Mouse (Mus musculus) stomach, embryonic 16.5 days (tissue): ENCODE measurements around the gene Rnf169. TPM values are rescaled to one million over a fixed set of nuclear protein-coding genes. Genes with fewer than 3 reads are reported as not detected.

ENCODE experiments used
- ATAC-seq: fragments of 200-750 bp; cut with Nextera tagmentation; 2 replicates; pipeline ENCODE4 v1.8.0; 2017; ENCODE audit warnings: moderate number of reproducible peaks, moderate TSS enrichment; ENCODE audit not compliant: insufficient read depth, low FRiP score
- H3K27ac ChIP-seq: fragments of 300-500 bp; sonication (generic); 2 replicates; pipeline ENCODE4 v1.5.1; 2014; ENCODE audit warnings: low read length
- H3K27me3 ChIP-seq: fragments of 300-500 bp; sonication (generic); 2 replicates; pipeline ENCODE4 v1.6.1; 2014; ENCODE audit warnings: low read length, control low read depth, mixed read lengths; ENCODE audit not compliant: control insufficient read depth, insufficient read depth
- H3K36me3 ChIP-seq: fragments of 300-500 bp; sonication (generic); 2 replicates; pipeline ENCODE4 v1.6.1; 2014; ENCODE audit warnings: low read length; ENCODE audit not compliant: control insufficient read depth, insufficient read depth
- H3K4me1 ChIP-seq: fragments of 300-500 bp; sonication (generic); 2 replicates; pipeline ENCODE4 v1.6.1; 2014; ENCODE audit warnings: low read length, control low read depth, mixed read lengths; ENCODE audit not compliant: control insufficient read depth, insufficient read depth
- H3K4me2 ChIP-seq: fragments of 300-500 bp; sonication (generic); 2 replicates; pipeline ENCODE4 v1.6.1; 2014; ENCODE audit warnings: low read depth, low read length, mixed read lengths
- H3K4me3 ChIP-seq: fragments of 300-500 bp; sonication (generic); replicated peaks from 2 replicates; pipeline ENCODE4 v1.5.1; 2014; ENCODE audit warnings: mild to moderate bottlenecking, low read length
- H3K9ac ChIP-seq: fragments of 300-500 bp; sonication (generic); 2 replicates; pipeline ENCODE4 v1.6.1; 2014; ENCODE audit warnings: low read length
- H3K9me3 ChIP-seq: fragments of 300-500 bp; sonication (generic); replicated peaks from 2 replicates; pipeline ENCODE4 v1.6.1; 2016; ENCODE audit warnings: low read length, control low read depth; ENCODE audit not compliant: control insufficient read depth
- WGBS: fragments of 180-500 bp; shearing (Covaris S2); extraction: QIAGEN DNeasy Blood & Tissue Kit; methylation state at CpG from one replicate; pipeline ENCODE4 v1.1.7; 2014; 5-methylcytosine and 5-hydroxymethylcytosine counted together
- polyA plus RNA-seq: library from polyadenylated mRNA; unstranded; fragments of >200 nt; fragmentation: Nextera tagmentation; extraction: Ambion mirVana; gene quantifications from 2 replicates; pipeline ENCODE4 v1.2.1, GENCODE M21; 2015

Rnf169 gene
- polyA plus RNA-seq, 1 experiment from 2014 or later = 4.5 TPM

GRCm38 (mm10) chr7:99894478-99894877 is 85.8 kb downstream of the Rnf169 start:
- no peaks in the 10 kb centered on the region for H3K9me3 ChIP-seq
- H3K27ac ChIP-seq = no peak overlapping the region
- H3K36me3 ChIP-seq = no peaks in the 10 kb centered on the region
- H3K4me3 ChIP-seq = no peak overlapping the region
- ATAC-seq = no peak
- H3K4me2 ChIP-seq = no peak overlapping the region
- no peaks in the 10 kb centered on the region for H3K4me1 ChIP-seq
- 80% methylated on average over 6 of the region's 6 CpGs for WGBS
- H3K27me3 ChIP-seq = no peaks in the 10 kb centered on the region
- H3K9ac ChIP-seq = no peak overlapping the region

DNA sequence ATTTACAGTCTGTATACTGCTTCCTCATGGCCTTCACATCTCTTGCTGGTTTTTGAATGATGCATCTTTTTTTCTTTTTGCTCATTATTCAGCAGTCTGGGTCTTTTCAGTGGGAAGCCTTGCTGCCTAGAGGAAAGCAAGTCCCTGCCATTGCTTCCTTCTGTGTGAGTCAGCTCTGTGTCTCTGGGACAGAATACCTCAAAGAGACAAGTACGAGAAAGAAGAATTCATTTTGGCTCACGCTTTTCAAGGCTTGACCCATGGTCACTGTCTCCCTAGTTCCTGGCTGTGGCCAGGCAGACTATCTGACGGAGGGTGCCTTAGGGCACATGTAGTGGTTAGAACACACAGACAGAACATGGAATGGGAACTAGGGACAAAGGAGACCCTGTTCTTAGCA is 86.3 kb downstream of the Rnf169 start:
- H3K36me3 ChIP-seq = no peaks in the 10 kb centered on the region
- H3K9me3 ChIP-seq = no peaks in the 10 kb centered on the region
- H3K27me3 ChIP-seq = no peaks in the 10 kb centered on the region
- H3K27ac ChIP-seq = no peak overlapping the region
- H3K4me2 ChIP-seq = no peak overlapping the region
- no peaks in the 10 kb centered on the region for H3K4me1 ChIP-seq
- H3K4me3 ChIP-seq = no peak overlapping the region
- WGBS = 74% methylated on average over 3 of the region's 3 CpGs
- no peak for ATAC-seq
- no peak overlapping the region for H3K9ac ChIP-seq

- Histone ChIP-seq H3K4me3 (no peak overlapping the region), H3K4me1 (no peaks in the 10 kb centered on the region), H3K36me3 (no peaks in the 10 kb centered on the region), H3K27me3 (no peaks in the 10 kb centered on the region), H3K9ac (no peak overlapping the region), H3K27ac (no peak overlapping the region), H3K4me2 (no peak overlapping the region), H3K9me3 (no peaks in the 10 kb centered on the region)
- WGBS = 74% methylated on average over 2 of the region's 2 CpGs
- no peak for ATAC-seq
These were observed 87.9 kb downstream of the Rnf169 start for GRCm38 (mm10) chr7:99892351-99892750.

DNA sequence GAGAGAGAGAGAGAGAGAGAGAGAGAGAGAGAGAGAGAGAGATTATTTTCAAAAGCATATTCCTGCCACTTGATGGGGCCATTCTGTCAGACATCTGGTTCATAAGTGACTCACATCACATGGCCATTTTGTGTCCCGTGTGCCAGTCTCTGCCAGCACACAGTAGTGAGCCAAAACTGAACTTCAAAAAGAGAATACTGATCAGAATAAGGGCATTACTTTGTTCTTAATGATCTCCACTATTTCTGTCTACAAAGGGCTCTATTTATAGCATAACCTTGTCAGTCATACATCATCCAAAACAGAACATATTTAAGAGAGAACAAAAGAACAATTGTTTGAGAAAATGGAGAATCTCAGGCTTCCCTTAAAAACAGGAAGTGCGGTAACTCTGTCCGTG is 88.8 kb downstream of the Rnf169 start:
- H3K9ac ChIP-seq = no peak overlapping the region
- no peak overlapping the region for H3K4me3 ChIP-seq
- no peaks in the 10 kb centered on the region for H3K4me1 ChIP-seq
- no peak overlapping the region for H3K27ac ChIP-seq
- H3K36me3 ChIP-seq = no peaks in the 10 kb centered on the region
- no peak for ATAC-seq
- no peak overlapping the region for H3K4me2 ChIP-seq
- 56% methylated on average over 3 of the region's 3 CpGs for WGBS
- H3K9me3 ChIP-seq = no peaks in the 10 kb centered on the region
- H3K27me3 ChIP-seq = no peaks in the 10 kb centered on the region

DNA sequence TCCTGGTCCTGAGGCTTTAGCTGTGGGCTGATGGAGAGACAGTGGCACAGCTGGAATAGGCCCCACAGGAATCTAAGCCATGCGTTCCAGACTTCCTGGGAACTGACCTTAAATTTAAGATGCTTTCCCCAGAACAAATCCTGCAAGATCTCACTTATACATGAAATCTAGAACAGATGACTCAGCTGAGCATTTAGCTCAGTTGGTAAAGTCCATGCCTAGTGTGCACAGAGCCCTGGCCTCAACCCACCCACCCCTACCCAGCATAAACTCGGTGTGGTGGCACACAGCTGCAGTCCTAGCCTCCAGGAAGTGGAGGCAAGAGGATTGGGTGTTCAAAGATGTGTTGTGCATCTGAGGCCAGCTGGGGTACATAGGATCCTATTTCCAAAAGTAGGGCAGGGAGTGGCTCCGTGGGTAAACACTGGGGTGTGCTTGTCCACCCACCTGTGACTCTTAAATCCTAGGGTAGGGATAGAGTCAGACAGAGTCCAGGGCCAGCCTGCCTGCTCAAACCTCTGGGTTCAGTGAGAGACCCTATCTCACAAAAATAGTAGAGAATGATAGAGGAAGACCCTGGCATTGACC is 90.0 kb downstream of the Rnf169 start:
- 64% methylated on average over 3 of the region's 3 CpGs for WGBS
- no peaks in the 10 kb centered on the region for H3K4me1 ChIP-seq
- no peak for ATAC-seq
- H3K4me2 ChIP-seq = no peak overlapping the region
- H3K9ac ChIP-seq = no peak overlapping the region
- H3K4me3 ChIP-seq = no peak overlapping the region
- no peaks in the 10 kb centered on the region for H3K27me3 ChIP-seq
- H3K36me3 ChIP-seq = no peaks in the 10 kb centered on the region
- H3K27ac ChIP-seq = no peak overlapping the region
- H3K9me3 ChIP-seq = no peaks in the 10 kb centered on the region

DNA sequence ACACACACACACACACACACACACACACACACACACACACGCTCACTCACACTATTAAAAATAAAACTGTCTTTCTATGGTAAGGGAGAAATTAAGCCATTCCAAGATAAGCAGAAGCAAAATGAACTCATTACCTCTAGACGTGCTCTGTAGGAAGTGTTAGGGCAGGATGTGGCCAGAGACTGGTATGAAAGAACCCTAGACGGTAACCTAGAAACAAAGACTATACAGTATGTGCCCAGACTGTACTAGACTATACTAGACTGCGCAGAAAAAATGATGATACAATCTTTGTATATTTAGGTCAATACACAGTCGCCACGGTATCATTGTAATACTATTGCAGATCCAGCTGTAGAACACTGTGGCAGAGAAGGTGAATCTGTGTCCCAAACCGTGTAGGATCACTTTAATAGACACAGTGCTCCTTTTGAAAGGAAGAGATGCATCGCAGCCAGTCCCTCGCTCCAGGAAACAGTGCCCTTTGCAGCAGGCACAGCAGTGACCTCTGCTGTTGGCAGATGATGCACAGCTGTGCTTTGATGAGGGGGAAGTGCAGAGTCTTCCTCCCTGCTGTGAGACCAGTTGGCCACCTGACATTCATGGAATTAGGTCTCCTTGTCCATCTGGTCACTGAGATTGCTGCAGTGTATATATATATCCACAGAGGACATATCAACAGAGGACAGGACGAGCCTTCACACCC is 90.9 kb downstream of the Rnf169 start:
- H3K36me3 ChIP-seq = no peaks in the 10 kb centered on the region
- WGBS = 42% methylated on average over 10 of the region's 10 CpGs
- no peaks in the 10 kb centered on the region for H3K9me3 ChIP-seq
- H3K27ac ChIP-seq = no peak overlapping the region
- ATAC-seq = no peak
- H3K4me1 ChIP-seq = no peaks in the 10 kb centered on the region
- no peaks in the 10 kb centered on the region for H3K27me3 ChIP-seq
- H3K4me3 ChIP-seq = no peak overlapping the region
- H3K4me2 ChIP-seq = no peak overlapping the region
- H3K9ac ChIP-seq = no peak overlapping the region

DNA sequence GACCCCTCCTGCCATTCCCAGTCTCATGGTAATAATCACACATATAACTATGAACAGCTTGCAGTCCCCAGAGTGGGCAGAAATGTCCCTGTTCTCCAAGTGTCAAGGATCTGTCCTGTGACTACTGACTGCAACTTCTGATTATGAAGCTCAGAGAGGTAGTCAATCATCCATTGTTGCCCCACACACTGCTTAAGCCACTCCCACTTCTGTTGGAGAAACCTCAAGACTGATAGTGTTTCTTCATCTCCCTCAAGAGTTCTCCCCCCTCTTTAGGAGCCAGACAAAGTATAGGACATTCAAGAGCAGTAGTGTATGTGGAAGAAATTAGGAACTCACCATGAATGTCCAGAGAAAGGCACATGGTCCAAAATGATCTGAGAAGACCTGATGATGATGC is 92.5 kb downstream of the Rnf169 start:
- Histone ChIP-seq H3K4me3 (no peak overlapping the region), H3K27me3 (no peaks in the 10 kb centered on the region), H3K4me1 (no peaks in the 10 kb centered on the region)

GRCm38 (mm10) chr7:99887230-99887735 is 93.0 kb downstream of the Rnf169 start:
- WGBS = 61% methylated on average over 2 of the region's 2 CpGs

More for the DNA sequence above, 92.5 kb downstream of the Rnf169 start:
- no peaks in the 10 kb centered on the region for H3K9me3 ChIP-seq
- no peak overlapping the region for H3K9ac ChIP-seq
- H3K4me2 ChIP-seq = no peak overlapping the region
- no peaks in the 10 kb centered on the region for H3K36me3 ChIP-seq
- no peak overlapping the region for H3K27ac ChIP-seq
- no peak for ATAC-seq

GRCm38 (mm10) chr7:99878254-99878653 is 102.0 kb downstream of the Rnf169 start:
- Histone ChIP-seq H3K4me2 (no peak overlapping the region), H3K27ac (no peak overlapping the region), H3K4me3 (no peak overlapping the region), H3K9me3 (no peaks in the 10 kb centered on the region), H3K4me1 (no peaks in the 10 kb centered on the region), H3K27me3 (no peaks in the 10 kb centered on the region), H3K9ac (no peak overlapping the region), H3K36me3 (no peaks in the 10 kb centered on the region)
- WGBS = 64% methylated on average over 2 of the region's 2 CpGs
- no peak for ATAC-seq

More at GRCm38 (mm10) chr7:99887230-99887735, 93.0 kb downstream of the Rnf169 start:
- Histone ChIP-seq H3K9me3 (no peaks in the 10 kb centered on the region), H3K36me3 (no peaks in the 10 kb centered on the region), H3K9ac (no peak overlapping the region), H3K27me3 (no peaks in the 10 kb centered on the region), H3K27ac (no peak overlapping the region), H3K4me2 (no peak overlapping the region), H3K4me1 (no peaks in the 10 kb centered on the region), H3K4me3 (no peak overlapping the region)
- ATAC-seq = no peak
